Mouse (Mus musculus): Measurements from ENCODE around the gene Usb1.

DNA sequence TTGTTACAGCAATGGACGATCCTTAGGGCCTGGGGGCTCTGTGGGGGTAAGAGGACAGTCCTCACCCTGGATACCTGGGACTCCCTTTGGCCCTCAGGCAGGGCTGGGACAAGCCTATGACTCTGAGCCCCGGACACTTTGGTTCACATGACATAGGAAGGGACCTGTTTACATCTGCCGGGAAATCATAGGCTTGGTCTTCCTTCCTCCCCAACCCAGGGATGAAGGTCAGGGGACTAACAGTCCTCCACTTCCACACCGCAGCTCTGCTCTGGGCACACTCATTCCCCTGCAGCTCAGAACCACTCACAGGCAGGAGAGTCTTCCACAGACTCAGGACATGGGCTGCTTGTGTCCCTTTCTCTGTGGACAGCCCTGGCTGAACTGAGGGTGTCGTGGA is 5.3 kb upstream of the Usb1 start:
- TF ChIP-seq CTCF (IDR thresholded peaks at IDR 0.05; ENCODE audit: extremely low read depth, insufficient read length, insufficient replicate concordance, low read depth, low read length) (no peak), POLR2A (IDR thresholded peaks at IDR 0.05; ENCODE audit: low read depth, low read length) (no peak)

Measured in small intestine, adult 2 months (tissue).